ENCODE assay signal across 17 mouse cellular contexts in the genomic region with DNA sequence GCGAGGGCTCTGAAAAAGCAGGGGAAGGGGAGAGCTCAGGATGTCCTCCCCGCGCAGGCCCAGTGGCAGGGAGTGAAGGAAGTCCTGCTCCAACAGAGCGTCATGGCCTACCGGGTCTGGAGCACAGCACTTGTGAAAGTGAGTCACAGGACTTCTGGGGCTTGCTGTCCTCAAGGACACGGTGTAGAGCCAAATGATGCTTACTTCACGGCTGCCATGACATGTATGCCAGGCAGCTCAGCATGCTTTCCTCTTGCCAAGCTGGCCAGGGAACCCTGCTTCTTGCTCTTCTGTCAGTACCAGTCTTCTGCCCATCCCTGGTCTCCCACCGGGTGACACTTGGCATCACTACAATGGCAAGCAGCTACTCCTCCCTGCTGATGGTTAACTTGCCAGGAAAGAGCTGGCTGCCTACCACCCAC. TPM values are rescaled to one million over a fixed set of nuclear protein-coding genes. Genes with fewer than 3 reads are reported as not detected.
A peak's percentile ranks its signal among the peaks of the same experiment; 100 is the strongest.
DNase-seq lines count a peak whose midpoint lies in the region; ATAC-seq and TF ChIP-seq lines count a peak whose summit lies in the region.
"Had no signal": no experiment of that assay in that cellular context is flagged by ENCODE, and none has a peak within 500 bp of the region (broad histone marks: within the 10 kb centered on the region; RNA-seq: fewer than 3 reads in every experiment).

No protein-coding gene starts in this region.

- TF ChIP-seq CTCF in layer of hippocampus, adult 2 months (conservative IDR thresholded peaks at IDR 0.05): no peak

- DNase-seq in layer of hippocampus, adult 2 months (ENCODE audit: low spot score in 2 of 2): no peak
- no peak for DNase-seq in layer of hippocampus, adult 9-11 months
- peak; percentile 64 for DNase-seq in adrenal gland, adult 8-10 months
- DNase-seq in cerebellum, adult 11-12 months: peak; percentile 98
- no peak for DNase-seq in natural killer cell, adult 2 months (ENCODE audit: low spot score in 2 of 2)
- DNase-seq in heart, postnatal 4 days: no peak
- DNase-seq: heart, adult 2 months; kidney, adult 8-10 months; lung, adult 18-20 months; retina, postnatal 1 day; thymus, adult 18-20 months had no signal

- H3K36me3 ChIP-seq in hindbrain, embryonic 16.5 days (ENCODE audit: control insufficient read depth, insufficient read depth, low read length): peaks cover 78% of the 10 kb centered on the region

- H3K4me3 ChIP-seq in layer of hippocampus, adult 2 months: no peak overlapping the region
- no peak overlapping the region for H3K4me3 ChIP-seq in hindbrain, embryonic 16.5 days (ENCODE audit: low read length)
- H3K4me3 ChIP-seq: embryonic facial prominence, embryonic 15.5 days; heart, adult 2 months; limb, embryonic 12.5 days; megakaryocyte, embryonic 14.5 days had no signal

- WGBS in hindbrain, embryonic 16.5 days: 76% methylated on average over 8 of the region's 8 CpGs

- peak overlapping the region; percentile 47; the same call in 1 of the 2 replicates for H3K27ac ChIP-seq in layer of hippocampus, adult 2 months
- H3K27ac ChIP-seq in hindbrain, embryonic 16.5 days (ENCODE audit: low read depth, low read length): peak overlapping the region; percentile 68; the same call in 1 of the 2 replicates
- H3K27ac ChIP-seq: embryonic facial prominence, embryonic 15.5 days; heart, adult 2 months; limb, embryonic 12.5 days had no signal

- peaks cover 8% of the 10 kb centered on the region for H3K4me1 ChIP-seq in hindbrain, embryonic 16.5 days (ENCODE audit: control insufficient read depth, insufficient read depth, low read depth, low read length)

- ATAC-seq in hindbrain, embryonic 16.5 days: peak; percentile 76
- ATAC-seq in inflammation-experienced regulatory T-cells, adult 6 months: no peak

- H3K27me3 ChIP-seq in hindbrain, embryonic 16.5 days (replicated peaks; ENCODE audit: control insufficient read depth, insufficient read depth, low read length): no peaks in the 10 kb centered on the region
- H3K27me3 ChIP-seq: embryonic facial prominence, embryonic 15.5 days; limb, embryonic 12.5 days; megakaryocyte, embryonic 14.5 days had no signal

- H3K9ac ChIP-seq in hindbrain, embryonic 16.5 days (ENCODE audit: low read depth, low read length): no peak overlapping the region
- H3K9ac ChIP-seq: embryonic facial prominence, embryonic 15.5 days; limb, embryonic 12.5 days had no signal

- H3K9me3 ChIP-seq in hindbrain, embryonic 16.5 days (ENCODE audit: control insufficient read depth, low read length): no peaks in the 10 kb centered on the region
- H3K9me3 ChIP-seq: embryonic facial prominence, embryonic 15.5 days; limb, embryonic 12.5 days; megakaryocyte, embryonic 14.5 days had no signal

- no peak overlapping the region for H3K4me2 ChIP-seq in hindbrain, embryonic 16.5 days (ENCODE audit: low read length)
- H3K4me2 ChIP-seq: embryonic facial prominence, embryonic 15.5 days; limb, embryonic 12.5 days had no signal

RNA-seq across cellular contexts. Expression of a gene that starts 6.6 kb away (rescaled TPM):
- total RNA-seq in layer of hippocampus, adult 2 months (2021): 10 to 100 TPM; 21.7 to 23.1 TPM
- 10 to 100 TPM; 32.5 to 40.2 (median 36.8) TPM for total RNA-seq in adrenal gland, adult 8-10 months (2022)
- polyA plus RNA-seq in hindbrain, embryonic 16.5 days (2015; fragmentation: Nextera tagmentation; extraction: Ambion mirVana): 37.1 and 40.1 TPM in 2 replicates
- 1 to 10 TPM; 8.2 to 9.5 TPM for total RNA-seq in heart, postnatal 4 days (2021)
- 10 to 100 TPM; 12.6 to 17.3 (median 16.9) TPM for polyA plus RNA-seq in inflammation-experienced regulatory T-cells, adult 6 months (2017; shearing (Covaris generic))

RNA-seq across cellular contexts. Expression of a gene that starts 7.6 kb away (rescaled TPM):
- 10 to 100 TPM; 59.5 to 63.2 TPM for total RNA-seq in layer of hippocampus, adult 2 months (2021)
- total RNA-seq in adrenal gland, adult 8-10 months (2022): 10 to 100 TPM; 45.5 to 63.0 (median 54.6) TPM
- 35.3 and 38.5 TPM in 2 replicates for polyA plus RNA-seq in hindbrain, embryonic 16.5 days (2015; fragmentation: Nextera tagmentation; extraction: Ambion mirVana)
- 10 to 100 TPM; 17.5 to 19.5 TPM for total RNA-seq in heart, postnatal 4 days (2021)
- polyA plus RNA-seq in inflammation-experienced regulatory T-cells, adult 6 months (2017; shearing (Covaris generic)): 10 to 100 TPM; 14.9 to 16.9 (median 15.8) TPM

RNA-seq across cellular contexts. Expression of a gene that starts 27.4 kb away (rescaled TPM):
- total RNA-seq in layer of hippocampus, adult 2 months (2021): 10 to 100 TPM; 26.4 to 29.1 TPM
- 10 to 100 TPM; 28.9 to 34.4 (median 31.0) TPM for total RNA-seq in adrenal gland, adult 8-10 months (2022)
- polyA plus RNA-seq in hindbrain, embryonic 16.5 days (2015; fragmentation: Nextera tagmentation; extraction: Ambion mirVana): 39.1 and 42.2 TPM in 2 replicates
- 10 to 100 TPM; 25.2 to 27.3 TPM for total RNA-seq in heart, postnatal 4 days (2021)
- 10 to 100 TPM; 11.5 to 20.2 (median 17.3) TPM for polyA plus RNA-seq in inflammation-experienced regulatory T-cells, adult 6 months (2017; shearing (Covaris generic))

RNA-seq across cellular contexts. Expression of a gene that starts 27.7 kb away (rescaled TPM):
- 10 to 100 TPM; 13.2 to 16.2 TPM for total RNA-seq in layer of hippocampus, adult 2 months (2021)
- 10 to 100 TPM; 16.7 to 21.8 (median 18.1) TPM for total RNA-seq in adrenal gland, adult 8-10 months (2022)
- 22.9 and 24.5 TPM in 2 replicates for polyA plus RNA-seq in hindbrain, embryonic 16.5 days (2015; fragmentation: Nextera tagmentation; extraction: Ambion mirVana)
- 1 to 10 TPM; 9.1 to 9.9 TPM for total RNA-seq in heart, postnatal 4 days (2021)
- 1 to 10 TPM; 6.7 to 8.8 (median 8.0) TPM for polyA plus RNA-seq in inflammation-experienced regulatory T-cells, adult 6 months (2017; shearing (Covaris generic))

RNA-seq across cellular contexts. Expression of a gene that starts 37.4 kb away (rescaled TPM):
- 10 to 100 TPM; 22.0 to 23.2 TPM for total RNA-seq in layer of hippocampus, adult 2 months (2021)
- 1 to 10 TPM; 1.3 to 6.2 (median 3.7) TPM for total RNA-seq in adrenal gland, adult 8-10 months (2022)
- 32.3 and 32.5 TPM in 2 replicates for polyA plus RNA-seq in hindbrain, embryonic 16.5 days (2015; fragmentation: Nextera tagmentation; extraction: Ambion mirVana)
- total RNA-seq in heart, postnatal 4 days (2021): not detected
- under 1 TPM in 2 of 3 experiments, not detected in 1; 0.26 to 0.46 TPM for polyA plus RNA-seq in inflammation-experienced regulatory T-cells, adult 6 months (2017; shearing (Covaris generic))
- total RNA-seq: heart, adult 2 months; heart, postnatal 25 days had no signal
- polyA plus RNA-seq: heart, adult 2 months had no signal

Comparison
In these comparisons a context has a peak if more than half of its experiments do, and no peak if none do; other contexts are left out.
1. DNase-seq: peak in adrenal gland, adult 8-10 months (single experiment) and cerebellum, adult 11-12 months (single experiment); none in layer of hippocampus, adult 2 months (0 of 2), layer of hippocampus, adult 9-11 months (single experiment), natural killer cell, adult 2 months (0 of 2) and heart, postnatal 4 days (single experiment).